Mouse (Mus musculus): ENCODE data around the gene Ubxn11. TPM values are rescaled to one million over a fixed set of nuclear protein-coding genes. Genes with fewer than 3 reads are reported as not detected.

The Ubxn11 gene
- polyA plus RNA-seq, 1 experiment, result 13.7 TPM

DNA sequence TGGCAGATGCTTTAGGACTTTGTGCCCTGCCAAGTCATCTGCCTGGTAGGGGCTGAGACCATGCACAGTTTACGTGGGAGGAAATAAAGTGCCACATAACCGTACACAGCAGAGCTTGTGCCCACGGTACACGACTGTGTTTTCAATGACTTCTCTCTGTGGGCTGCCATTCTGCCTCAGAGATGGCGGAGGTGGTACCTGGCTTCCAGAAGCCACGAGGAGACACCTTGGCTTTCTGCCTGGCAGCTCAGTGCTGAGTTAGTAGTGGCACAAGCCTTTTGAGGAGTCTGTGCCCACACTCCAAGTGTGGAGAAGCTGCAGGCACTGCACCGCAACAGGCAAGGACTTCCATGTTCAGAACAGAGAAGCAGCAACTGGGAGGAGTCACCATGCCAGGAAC lies 5.4 kb downstream of the Ubxn11 start:
- TF ChIP-seq POLR2A (IDR thresholded peaks at IDR 0.05; ENCODE audit: borderline replicate concordance, control insufficient read depth, low read depth, low read length) (no peak), CTCF (IDR thresholded peaks at IDR 0.05; ENCODE audit: control insufficient read depth, insufficient read depth, low read length) (no peak)
- 58% methylated on average over 7 of the region's 7 CpGs for whole genome bisulfite sequencing
- peaks cover 20% of the 10 kb centered on the region for H3K4me1 ChIP-seq (ENCODE audit: control insufficient read depth, insufficient read depth, low read length)

DNA sequence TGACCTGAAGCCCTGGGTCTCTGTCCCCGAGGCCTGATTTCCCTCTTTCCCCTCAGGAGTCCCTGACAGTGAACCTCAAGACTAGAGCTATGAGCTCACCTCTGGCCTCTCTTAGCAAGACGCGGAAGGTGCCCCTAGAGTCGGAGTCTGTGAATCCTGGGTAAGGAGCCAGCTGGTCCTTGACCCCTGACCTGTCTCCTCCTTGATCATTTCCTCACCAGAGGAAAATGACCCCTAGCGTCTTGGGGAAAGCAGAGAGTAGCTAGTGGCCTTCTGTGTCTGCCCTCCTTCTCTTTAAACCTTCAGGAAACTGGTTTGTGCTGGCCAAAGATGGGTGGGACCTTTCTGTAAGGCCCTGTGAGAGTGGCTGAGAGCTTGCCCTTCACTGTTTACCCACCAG lies 5.8 kb downstream of the Ubxn11 start:
- Histone ChIP-seq H3K4me1 (ENCODE audit: control insufficient read depth, insufficient read depth, low read length) (peaks cover 20% of the 10 kb centered on the region), H3K4me3 (replicated peaks; ENCODE audit: control insufficient read depth, low read depth, low read length) (no peak overlapping the region), H3K27ac (ENCODE audit: control insufficient read depth, insufficient read depth, low read depth, low read length, poor library complexity) (no peak overlapping the region)
- TF ChIP-seq POLR2A (IDR thresholded peaks at IDR 0.05; ENCODE audit: borderline replicate concordance, control insufficient read depth, low read depth, low read length) (no peak), CTCF (IDR thresholded peaks at IDR 0.05; ENCODE audit: control insufficient read depth, insufficient read depth, low read length) (no peak)
- 81% methylated on average over 5 of the region's 5 CpGs for WGBS

More for the DNA sequence above, 5.4 kb downstream of the Ubxn11 start:
- Histone ChIP-seq H3K4me3 (replicated peaks; ENCODE audit: control insufficient read depth, low read depth, low read length) (no peak overlapping the region), H3K27ac (ENCODE audit: control insufficient read depth, insufficient read depth, low read depth, low read length, poor library complexity) (no peak overlapping the region)

DNA sequence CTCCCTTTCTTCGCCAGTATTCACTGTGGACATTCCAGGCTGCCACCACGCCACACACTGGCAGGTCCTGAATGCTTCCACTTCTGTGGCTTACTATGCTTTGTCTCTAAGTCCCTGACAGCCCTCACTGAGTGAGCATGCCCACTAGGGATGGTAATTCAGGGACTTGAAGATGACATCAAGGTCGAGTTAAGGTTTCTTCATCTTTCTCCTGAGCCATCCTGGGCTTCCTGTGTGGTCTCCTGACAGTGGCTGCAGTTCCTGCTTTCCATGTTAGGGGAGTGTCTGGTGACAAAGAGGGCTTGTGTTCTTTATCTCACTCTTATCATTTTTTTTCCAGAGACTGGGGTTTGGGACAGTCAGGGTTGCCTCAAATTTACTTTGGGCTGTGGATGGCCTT lies 8.3 kb downstream of the Ubxn11 start:
- Histone ChIP-seq H3K4me3 (replicated peaks; ENCODE audit: control insufficient read depth, low read depth, low read length) (no peak overlapping the region), H3K4me1 (ENCODE audit: control insufficient read depth, insufficient read depth, low read length) (peaks cover 30% of the 10 kb centered on the region), H3K27ac (ENCODE audit: control insufficient read depth, insufficient read depth, low read depth, low read length, poor library complexity) (peak overlapping the region; percentile 72)
- 22% methylated on average over 3 of the region's 3 CpGs for WGBS
- TF ChIP-seq POLR2A (IDR thresholded peaks at IDR 0.05; ENCODE audit: borderline replicate concordance, control insufficient read depth, low read depth, low read length), result no peak
- TF ChIP-seq CTCF (IDR thresholded peaks at IDR 0.05; ENCODE audit: control insufficient read depth, insufficient read depth, low read length), result no peak

DNA sequence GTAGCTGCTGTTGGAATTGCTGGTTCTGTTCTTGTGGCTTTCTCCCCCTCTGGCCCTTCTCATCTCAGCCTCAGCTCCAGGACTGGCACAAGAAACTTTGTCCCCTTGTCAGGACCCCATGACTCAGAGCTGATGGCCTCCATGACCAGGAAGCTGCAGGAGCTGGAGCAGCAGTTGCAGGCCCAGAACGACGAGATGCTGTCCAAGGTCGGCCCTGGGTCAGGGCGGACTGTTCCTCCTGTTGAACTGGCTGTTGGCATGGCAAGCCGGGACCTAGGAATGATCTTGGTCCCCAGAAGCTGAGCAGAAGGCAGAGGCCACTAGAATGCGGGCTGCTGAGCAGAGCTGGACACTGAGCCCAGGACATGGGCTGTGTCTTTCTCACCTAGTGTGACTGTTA lies 10.0 kb downstream of the Ubxn11 start:
- peaks cover 34% of the 10 kb centered on the region for H3K4me1 ChIP-seq (ENCODE audit: control insufficient read depth, insufficient read depth, low read length)
- 86% methylated on average over 6 of the region's 6 CpGs for WGBS
- TF ChIP-seq POLR2A (IDR thresholded peaks at IDR 0.05; ENCODE audit: borderline replicate concordance, control insufficient read depth, low read depth, low read length) (0 out of 2 replicates have a peak, but pooled peaks have one; percentile 2), CTCF (IDR thresholded peaks at IDR 0.05; ENCODE audit: control insufficient read depth, insufficient read depth, low read length) (no peak)

DNA sequence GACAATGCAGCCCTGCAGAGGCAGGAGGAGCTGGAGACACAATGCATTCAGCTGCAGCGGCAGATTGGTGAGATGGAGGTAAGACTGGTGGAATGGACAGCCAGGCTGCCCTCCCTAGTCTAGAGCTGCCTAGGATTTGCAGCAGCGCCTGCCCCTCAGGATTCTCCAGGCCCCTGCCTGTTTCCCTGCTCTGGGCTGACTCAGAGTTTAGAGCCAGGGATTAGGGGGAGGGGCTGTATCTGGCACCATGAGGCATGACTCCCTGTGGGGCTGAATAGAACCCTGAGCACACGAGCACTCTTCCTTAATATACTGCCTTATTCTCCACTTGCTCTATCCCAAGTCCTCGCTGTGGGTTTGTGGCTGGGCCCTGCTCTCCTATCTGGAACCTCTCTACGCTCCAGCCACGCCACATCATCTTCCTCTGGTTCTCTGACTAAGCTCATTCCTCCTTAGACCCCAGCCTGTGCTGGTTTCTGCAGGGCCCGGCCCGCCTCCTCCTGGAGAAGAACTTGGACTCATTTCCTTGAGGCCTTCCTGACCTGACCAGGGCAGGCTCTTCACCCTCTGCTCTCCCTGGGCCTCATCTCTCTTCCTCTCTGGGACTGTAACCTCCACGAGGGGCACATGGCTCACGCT lies 11.1 kb downstream of the Ubxn11 start:
- Histone ChIP-seq H3K4me3 (replicated peaks; ENCODE audit: control insufficient read depth, low read depth, low read length) (no peak overlapping the region), H3K27ac (ENCODE audit: control insufficient read depth, insufficient read depth, low read depth, low read length, poor library complexity) (peak overlapping the region; percentile 4; the same call in 1 of the 2 replicates), H3K4me1 (ENCODE audit: control insufficient read depth, insufficient read depth, low read length) (peaks cover 36% of the 10 kb centered on the region)
- TF ChIP-seq CTCF (IDR thresholded peaks at IDR 0.05; ENCODE audit: control insufficient read depth, insufficient read depth, low read length), result 0 out of 2 replicates have a peak, but pooled peaks have one; percentile 0
- TF ChIP-seq POLR2A (IDR thresholded peaks at IDR 0.05; ENCODE audit: borderline replicate concordance, control insufficient read depth, low read depth, low read length), result no peak
- WGBS, result 53% methylated on average over 10 of the region's 10 CpGs

More for the DNA sequence above, 10.0 kb downstream of the Ubxn11 start:
- H3K27ac ChIP-seq (ENCODE audit: control insufficient read depth, insufficient read depth, low read depth, low read length, poor library complexity), result no peak overlapping the region
- no peak overlapping the region for H3K4me3 ChIP-seq (replicated peaks; ENCODE audit: control insufficient read depth, low read depth, low read length)

DNA sequence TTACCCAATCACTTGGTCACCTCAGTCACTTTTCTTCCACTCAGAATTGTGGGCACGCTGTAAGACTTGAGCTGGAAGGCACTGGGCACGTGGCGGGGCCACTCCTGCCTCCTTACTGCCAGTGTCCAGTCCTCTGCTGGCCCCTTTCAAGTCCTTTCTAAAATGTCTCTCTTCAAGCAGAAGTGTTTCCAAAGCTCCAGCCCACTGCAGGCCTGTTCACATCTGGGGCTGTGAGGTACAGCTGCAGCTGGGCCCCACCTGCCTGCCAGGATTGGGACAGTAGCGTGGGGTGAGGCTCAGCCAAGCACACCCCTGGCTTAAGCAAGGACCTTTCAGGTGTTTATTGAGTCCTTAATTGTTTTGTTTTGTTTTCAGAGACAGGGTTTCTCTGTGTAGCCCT lies 11.7 kb downstream of the Ubxn11 start:
- TF ChIP-seq POLR2A (IDR thresholded peaks at IDR 0.05; ENCODE audit: borderline replicate concordance, control insufficient read depth, low read depth, low read length), result no peak
- TF ChIP-seq CTCF (IDR thresholded peaks at IDR 0.05; ENCODE audit: control insufficient read depth, insufficient read depth, low read length), result no peak
- no peak overlapping the region for H3K4me3 ChIP-seq (replicated peaks; ENCODE audit: control insufficient read depth, low read depth, low read length)
- WGBS, result 89% methylated on average over 4 of the region's 4 CpGs
- peaks cover 36% of the 10 kb centered on the region for H3K4me1 ChIP-seq (ENCODE audit: control insufficient read depth, insufficient read depth, low read length)
- H3K27ac ChIP-seq (ENCODE audit: control insufficient read depth, insufficient read depth, low read depth, low read length, poor library complexity), result no peak overlapping the region

DNA sequence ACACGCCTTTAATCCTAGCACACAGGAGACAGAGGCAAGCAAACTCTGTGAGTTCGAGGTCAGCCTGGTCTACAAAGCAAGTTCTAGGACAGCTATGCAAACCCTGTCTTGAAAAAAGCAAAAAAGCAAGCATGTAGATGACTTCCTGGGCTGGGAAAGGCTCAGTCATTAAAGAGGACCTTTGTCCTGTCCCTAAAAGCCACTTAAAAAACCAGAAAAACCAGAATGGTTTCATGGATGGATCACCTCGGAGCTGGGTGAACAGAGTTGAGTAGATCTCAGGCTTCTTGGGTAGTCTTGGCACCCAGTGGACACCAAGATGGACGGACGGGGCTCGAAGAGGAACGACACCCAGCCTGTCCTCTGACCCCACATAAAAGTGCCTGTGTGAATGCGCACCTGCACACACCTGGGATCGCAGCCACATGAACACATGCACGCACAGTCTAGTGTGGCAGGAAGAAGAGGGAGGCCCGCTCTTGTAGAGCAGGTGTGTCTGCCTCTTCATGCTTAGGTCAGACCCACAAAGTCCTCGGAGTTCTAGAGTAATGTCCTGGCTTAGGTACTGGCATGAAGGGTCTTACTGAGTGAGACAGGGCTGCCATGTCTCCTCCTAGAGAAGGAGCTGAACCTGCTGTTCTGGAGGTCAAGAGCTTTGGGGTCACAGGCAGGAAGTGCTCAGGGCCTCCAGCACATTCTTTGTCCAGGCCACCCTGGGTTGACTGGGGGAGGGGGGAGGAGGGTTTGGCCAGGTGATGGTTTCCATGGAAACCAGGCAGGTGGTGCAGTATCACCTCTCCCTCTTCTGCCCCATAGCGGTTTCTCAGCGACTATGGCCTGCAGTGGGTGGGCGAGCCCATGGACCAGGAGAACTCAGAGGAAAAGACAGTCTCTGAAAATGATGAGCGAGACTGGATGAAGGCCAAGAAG lies 13.1 kb downstream of the Ubxn11 start:
- TF ChIP-seq CTCF (IDR thresholded peaks at IDR 0.05; ENCODE audit: control insufficient read depth, insufficient read depth, low read length) (no peak), POLR2A (IDR thresholded peaks at IDR 0.05; ENCODE audit: borderline replicate concordance, control insufficient read depth, low read depth, low read length) (no peak)
- WGBS, result 81% methylated on average over 16 of the region's 16 CpGs
- peak overlapping the region; percentile 88 for H3K27ac ChIP-seq (ENCODE audit: control insufficient read depth, insufficient read depth, low read depth, low read length, poor library complexity)
- peaks cover 32% of the 10 kb centered on the region for H3K4me1 ChIP-seq (ENCODE audit: control insufficient read depth, insufficient read depth, low read length)
- no peak overlapping the region for H3K4me3 ChIP-seq (replicated peaks; ENCODE audit: control insufficient read depth, low read depth, low read length)

DNA sequence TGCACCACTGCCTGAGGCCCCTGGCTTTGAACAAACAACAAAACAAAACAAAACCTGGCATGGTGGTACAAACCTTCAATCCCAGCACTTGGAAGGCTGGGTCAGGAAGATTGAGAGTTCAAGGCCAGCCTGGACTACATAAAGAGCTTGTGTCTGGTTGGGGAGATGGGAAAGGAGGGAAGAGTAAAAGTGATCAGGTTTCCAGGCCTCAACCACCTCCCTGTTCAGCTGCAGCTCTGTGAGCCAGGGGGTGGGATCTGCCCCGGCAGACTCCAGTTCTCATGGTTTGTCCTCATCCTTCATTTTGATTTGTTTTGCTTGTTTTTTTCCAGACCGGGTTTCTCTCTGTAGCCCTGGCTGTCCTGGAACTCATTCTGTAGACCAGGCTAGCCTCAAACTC lies 14.1 kb downstream of the Ubxn11 start:
- TF ChIP-seq CTCF (IDR thresholded peaks at IDR 0.05; ENCODE audit: control insufficient read depth, insufficient read depth, low read length) (no peak), POLR2A (IDR thresholded peaks at IDR 0.05; ENCODE audit: borderline replicate concordance, control insufficient read depth, low read depth, low read length) (no peak)
- Histone ChIP-seq H3K27ac (ENCODE audit: control insufficient read depth, insufficient read depth, low read depth, low read length, poor library complexity) (peak overlapping the region; percentile 88), H3K4me1 (ENCODE audit: control insufficient read depth, insufficient read depth, low read length) (peaks cover 36% of the 10 kb centered on the region), H3K4me3 (replicated peaks; ENCODE audit: control insufficient read depth, low read depth, low read length) (no peak overlapping the region)
- WGBS, result 13% methylated on average over 2 of the region's 2 CpGs
